Mouse (Mus musculus): ENCODE measurements around the gene Fam198b.

Fam198b gene

DNA sequence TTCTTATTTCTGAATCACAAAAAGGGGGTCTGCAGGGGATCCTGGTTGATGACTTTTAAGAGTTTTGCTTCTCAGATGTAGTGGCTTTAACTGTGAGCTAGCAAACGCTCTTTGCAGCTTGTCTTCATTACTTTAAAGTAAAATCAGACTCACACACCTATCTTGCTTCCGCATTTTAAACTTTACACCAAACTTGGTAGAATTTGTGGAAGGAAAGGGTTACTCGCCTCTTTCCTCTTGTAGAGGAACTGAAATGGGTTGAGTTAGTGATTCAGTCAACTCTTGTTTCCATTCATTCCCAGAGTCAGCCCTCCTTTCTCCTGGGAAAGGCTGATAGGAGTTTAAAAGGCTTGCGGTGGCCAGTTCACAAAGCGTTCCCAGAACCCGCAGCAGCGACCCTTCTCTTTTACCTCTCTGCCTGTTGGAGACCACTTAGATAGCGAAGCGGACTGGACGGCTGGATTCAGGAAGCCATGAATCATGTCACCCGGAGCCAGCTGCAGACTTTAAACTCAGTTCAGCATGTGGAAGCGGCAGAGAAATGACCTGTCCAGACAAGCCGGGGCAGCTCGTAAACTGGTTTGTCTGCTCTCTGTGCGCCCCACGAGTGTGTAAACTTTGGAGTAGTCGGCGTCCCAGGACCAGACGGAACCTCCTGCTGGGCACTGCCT, 1.5 kb downstream of the Fam198b start:
- peak; percentile 26 for DNase-seq (ENCODE audit: low read depth, low spot score)

DNA sequence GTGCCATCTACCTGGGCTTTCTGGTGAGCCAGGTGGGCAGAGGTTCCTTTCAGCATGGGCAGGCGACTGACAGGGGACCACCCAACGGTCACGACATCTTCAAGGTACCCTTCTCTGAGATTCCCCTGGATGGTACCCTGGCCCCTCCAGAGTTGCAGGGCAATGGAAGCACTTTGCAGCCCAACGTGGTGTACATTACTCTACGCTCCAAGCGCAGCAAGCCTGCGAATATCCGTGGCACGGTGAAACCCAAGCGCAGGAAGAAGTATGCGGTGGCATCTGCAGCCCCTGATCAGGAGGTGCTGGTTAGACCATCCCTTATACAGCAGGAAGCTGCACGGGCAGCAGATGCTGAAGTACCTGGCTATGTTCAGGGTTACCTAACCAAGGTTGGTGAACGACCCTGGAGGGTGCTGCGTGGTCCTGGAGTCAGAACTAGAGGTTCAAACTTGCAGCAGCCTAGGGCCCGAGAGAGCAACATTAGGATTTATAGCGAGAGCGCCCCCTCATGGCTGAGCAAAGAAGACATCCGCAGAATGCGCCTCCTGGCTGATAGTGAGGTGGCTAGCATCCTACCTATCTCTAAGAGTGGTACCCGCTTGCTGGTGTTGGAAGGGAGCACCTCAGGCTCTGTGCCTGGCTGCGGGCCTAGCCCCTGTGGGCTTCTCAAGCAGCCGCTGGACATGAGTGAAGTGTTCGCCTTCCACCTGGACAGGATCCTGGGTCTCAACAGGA, 2.2 kb downstream of the Fam198b start:
- peak; percentile 34 for DNase-seq (ENCODE audit: low read depth, low spot score)

DNA sequence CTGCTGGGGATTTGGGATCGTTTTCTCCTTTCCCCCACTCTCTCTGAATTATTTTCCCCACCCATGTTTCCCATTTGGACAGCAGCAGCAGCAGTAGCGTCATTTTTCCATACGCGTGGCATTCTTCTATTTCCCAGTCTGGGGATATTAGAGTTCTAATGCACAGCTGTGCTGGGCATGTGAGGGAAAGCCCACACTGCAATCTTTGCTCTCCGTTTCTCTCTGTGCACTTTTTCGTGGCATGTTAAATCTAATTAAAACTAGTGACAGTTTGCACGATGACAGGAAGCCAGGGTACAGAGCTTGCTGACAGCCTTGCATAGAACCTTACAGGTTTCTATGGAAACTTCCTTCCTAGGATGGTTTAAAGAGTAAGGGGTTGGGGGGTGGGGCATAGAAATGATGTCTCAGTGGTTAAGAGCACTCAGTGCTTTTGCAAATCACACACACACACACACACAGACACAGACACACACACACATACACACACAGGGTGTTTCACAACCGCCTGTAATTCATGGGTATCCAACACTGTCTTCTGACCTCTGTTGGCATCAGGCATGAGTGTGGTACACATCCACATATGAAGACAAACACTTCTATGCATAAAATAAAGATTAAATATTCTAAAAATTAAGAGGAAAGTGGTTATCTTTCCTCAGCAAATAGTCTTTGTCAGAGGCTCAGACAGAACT, 3.0 kb downstream of the Fam198b start:
- DNase-seq (ENCODE audit: low read depth, low spot score), result no peak

DNA sequence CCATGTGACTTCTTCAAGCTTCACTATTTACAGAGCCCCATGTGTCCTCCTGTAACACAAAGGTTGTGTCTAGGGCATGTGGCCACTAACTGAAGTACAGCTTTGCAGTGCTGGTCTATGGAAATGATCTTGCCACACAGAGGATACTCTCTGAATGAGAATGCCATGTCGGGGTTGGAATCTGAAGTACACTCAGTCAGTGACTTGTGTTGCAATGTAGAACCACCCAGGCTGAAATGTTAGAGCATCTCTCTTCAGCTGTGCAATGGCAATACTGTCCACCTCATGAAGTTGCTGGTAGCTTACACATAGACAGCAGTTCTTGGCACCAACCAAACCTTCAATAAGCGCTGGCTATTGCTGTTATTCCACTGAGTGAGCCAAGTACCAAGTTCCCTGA, 3.6 kb downstream of the Fam198b start:
- DNase-seq (ENCODE audit: low read depth, low spot score), result no peak

DNA sequence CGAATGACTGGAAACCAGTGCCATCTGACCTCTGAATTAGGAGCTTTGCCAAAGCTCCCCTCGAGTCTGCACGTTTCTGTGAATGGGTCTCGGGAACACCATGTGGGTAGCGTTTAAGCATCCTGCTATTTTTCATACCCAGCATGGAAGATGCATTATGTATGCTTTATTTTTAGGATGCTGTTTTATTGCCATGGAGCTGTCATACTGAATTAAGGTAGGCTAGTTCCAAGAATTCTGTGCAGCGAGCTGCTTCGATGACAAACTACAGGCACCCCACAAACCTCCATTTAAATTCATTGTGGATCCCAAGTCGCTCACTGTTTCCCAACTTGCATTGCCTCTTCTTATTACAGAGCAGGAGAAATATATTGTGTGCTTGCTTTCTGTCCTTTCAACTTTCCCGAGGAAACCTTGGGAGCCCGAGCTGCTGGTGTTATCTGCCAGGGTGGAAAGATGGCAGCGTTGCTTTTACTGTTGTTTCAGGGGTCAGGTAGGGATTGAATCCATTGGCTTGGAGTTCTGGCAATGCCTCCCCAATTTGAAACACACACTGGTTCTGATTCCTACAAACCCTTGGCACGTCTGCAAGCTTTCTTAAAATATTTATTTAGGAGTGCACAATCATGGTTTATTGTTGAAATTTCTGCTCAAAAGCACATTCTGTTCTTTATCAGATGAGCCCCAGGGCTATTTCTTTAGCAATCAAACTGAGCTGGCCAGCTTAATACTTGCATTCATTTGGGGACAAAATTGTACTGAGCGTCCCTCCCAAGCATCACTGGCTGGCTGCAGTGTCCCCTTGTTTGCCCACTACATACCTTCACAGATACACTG, 13.4 kb downstream of the Fam198b start:
- no peak for DNase-seq (ENCODE audit: low read depth, low spot score)

DNA sequence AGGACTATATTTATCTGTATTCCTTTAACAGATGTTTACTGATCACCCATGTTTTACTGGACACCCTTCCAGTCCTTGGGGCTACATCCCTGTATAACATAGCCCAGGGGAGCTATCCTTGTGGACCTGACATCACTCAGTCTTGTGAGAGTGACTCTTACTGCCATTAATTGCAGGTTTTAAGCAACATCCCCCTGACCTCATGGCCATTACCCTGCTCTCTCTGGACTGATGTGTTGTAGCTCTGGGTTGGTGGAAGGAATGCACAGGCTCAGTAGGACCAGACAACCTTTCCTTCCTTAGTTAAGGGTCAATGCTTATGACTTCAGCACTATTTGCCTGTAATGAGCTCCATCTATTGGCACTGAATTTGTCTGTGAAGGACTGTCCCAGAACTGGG, 14.2 kb downstream of the Fam198b start:
- DNase-seq (ENCODE audit: low read depth, low spot score), result no peak

DNA sequence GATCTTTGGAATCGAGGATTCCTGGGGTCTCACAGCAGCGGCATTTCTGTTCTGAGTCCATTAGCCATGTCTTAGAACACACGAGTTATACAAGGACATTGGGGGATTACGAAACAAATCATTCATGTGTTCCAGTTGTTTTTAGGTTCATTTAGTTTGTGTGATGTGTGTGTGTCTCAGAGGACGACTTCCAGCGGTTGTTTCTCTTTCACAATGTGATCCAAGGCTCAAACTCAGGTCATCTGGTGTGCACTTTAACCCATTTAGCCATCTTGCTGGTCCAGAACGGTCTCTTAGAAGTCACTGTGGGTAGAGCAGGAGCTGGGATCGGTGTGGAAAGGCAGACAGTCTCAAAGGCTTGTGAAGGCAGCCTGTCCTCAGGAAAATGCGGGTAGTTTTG, 15.6 kb downstream of the Fam198b start:
- DNase-seq (ENCODE audit: low read depth, low spot score), result no peak

DNA sequence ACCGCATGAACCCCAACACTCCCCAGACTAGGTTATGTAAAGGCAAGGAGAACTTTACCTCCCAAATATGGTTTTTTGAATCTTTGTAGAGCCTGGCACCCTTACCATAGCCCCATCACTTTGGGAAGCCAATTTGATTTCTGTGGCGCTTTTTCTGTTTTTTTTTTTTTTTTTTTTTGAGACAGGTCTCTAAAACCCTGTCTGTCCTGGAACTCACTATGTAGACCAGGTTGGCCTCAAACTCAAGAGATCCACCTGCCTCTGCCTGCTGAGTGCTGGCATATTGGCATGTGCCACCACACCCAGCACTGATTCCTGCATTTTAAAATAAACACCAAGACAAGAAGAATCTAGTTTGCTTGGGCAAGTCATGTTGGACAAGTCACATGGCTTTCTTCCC, 16.2 kb downstream of the Fam198b start:
- DNase-seq (ENCODE audit: low read depth, low spot score), result no peak

DNA sequence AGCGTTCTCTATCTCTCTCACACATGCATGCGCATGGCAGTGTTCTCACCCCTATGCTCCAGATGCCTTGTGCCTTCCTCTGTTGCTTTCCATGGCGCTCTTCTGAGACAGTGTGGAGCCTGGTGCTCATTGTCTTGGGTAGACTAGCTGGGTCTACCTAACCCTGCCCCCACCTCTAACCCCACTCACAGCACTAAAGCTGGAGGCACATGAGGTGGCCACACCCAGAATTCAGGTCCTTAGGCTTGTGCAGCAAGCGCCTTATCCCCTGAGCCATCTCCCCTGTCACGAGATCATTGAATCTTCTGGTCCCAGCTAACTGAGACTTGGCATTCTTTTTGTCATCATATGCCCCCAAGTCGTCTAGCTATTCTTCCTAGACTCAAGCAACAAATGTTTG, 17.0 kb downstream of the Fam198b start:
- no peak for DNase-seq (ENCODE audit: low read depth, low spot score)

DNA sequence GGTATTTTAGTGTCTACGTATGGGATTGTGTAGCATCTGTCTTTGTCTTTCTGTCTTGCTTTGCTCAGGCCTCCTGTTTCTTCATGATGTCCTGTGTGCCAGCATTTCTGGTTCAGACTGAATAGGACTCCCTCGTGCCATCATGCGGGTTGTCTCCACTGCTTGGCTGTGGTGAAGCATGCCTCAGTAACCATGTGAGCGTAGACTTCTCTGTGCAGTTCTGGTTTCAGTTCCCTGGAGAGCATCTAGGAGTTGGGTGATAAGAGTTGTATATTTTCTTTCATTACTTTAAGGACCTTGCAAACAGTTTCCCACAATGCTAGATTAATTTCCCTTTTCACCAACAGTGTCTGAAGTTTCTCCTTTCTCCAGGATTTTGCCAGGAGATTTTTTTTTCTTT, 17.4 kb downstream of the Fam198b start:
- no peak for DNase-seq (ENCODE audit: low read depth, low spot score)

DNA sequence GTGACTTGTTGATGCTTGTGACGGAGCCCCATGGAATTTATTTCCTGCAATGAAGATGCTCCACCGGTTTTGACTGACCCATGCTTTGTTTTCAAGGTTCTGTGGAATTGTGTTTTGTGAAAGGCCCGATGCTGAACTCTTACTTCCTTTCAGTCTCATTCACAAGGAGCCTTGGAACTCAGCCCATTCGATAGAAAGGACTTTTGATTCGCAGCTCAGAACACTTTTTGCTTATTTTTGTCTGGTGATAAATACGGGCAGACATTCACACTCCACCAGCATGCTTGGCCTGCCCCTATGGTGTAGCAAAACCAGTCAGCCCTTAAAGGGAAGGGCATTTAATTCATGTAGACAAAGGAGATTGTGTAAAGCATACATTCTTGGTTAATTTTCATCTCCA, 19.5 kb downstream of the Fam198b start:
- DNase-seq (ENCODE audit: low read depth, low spot score), result no peak

DNA sequence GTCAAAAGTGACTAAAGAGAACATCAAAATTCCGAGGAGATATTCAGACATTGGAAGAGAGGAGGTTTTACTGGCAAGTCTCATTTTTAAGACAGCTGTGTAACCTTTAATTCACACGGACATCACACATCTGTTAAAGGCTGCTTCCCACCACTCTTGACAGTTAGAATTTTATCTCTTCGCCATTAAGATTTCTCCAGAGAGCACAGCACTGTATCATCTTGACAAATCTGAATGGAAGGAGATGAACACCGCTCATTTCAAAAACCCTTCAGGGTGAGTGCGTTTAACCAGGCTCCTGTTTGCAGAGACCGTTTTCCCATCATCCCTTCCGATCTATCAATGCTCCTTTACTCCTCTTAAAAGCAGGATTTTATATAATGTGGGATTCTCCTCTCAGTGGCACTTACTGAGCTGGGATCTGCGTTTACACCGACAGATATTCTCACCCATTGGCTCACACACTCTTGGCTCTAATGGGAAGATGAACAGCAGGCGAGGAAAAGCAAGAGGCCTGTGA, 20.0 kb downstream of the Fam198b start:
- no peak for DNase-seq (ENCODE audit: low read depth, low spot score)

DNA sequence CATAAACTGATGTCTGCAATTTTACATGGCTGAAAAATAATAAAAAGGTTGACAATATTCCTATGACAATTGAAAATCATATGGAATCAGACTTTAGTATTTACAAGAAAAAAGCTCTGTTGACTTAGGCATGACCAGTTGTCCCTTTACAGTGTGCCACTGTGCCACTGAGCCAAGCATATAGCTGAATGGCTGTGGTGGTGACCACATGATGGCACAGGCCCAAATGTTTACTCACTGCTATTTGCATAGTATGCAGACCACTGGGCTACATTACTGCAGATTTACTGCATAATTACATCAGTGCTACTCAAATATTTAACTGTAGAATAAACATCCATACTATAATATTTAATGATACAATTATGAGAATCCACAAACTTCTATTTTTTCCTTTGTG, 21.1 kb downstream of the Fam198b start:
- DNase-seq (ENCODE audit: low read depth, low spot score), result no peak

DNA sequence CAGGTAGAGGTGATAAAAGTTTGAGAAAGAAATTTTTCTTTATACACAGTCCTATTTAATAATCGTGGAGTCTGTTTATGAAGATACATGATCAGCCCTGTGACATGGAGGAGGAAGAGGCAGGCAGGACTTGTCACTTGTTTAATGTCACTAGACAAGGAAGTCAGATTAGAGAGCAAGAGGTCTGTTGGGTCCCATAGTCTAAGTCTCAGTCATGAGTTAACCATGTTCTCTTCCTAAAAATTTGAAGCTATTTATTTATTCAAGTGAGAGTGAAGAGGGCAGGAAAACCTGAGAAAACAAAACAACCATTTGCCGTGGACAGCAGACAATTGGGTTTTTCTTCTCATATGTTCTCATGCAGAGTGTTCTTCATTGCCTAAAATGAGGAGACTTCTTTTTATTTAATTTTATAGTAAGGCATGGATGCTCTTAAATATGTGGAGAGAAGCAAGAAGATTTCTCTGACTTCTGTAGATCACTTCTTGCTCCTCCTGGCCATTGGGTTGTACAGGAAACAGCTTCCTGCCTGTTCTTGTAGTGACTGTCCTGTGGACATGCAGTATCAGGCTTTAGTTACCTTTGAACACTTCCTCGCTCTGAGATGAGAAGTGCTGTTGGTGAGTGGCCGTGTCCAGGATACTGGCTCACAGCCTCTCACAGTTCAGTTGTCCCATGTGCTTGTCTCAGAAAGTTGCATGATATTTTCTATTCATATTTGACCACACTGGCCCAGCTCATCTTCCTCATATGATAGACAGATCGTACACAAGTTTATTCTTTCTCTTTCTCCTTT, 22.1 kb downstream of the Fam198b start:
- DNase-seq (ENCODE audit: low read depth, low spot score), result no peak

DNA sequence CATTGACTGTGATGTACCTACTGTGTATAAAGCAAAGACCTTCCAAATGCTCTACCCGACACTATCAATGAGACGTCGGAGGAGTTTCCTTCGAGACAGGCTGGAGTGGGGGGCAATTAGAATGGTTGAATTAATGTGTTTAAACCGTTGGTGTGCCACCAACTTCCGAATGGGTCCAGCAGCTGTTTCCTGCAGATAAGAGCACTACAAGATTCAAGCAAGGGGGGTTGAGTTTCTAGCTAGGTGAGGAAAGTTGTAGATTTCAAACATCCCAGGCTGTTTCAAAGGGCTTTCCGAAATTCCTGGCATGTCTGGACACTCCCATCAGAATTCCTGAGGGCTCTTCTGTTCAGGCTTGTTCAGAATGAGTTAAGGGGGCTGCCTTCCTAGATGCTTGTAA, 22.9 kb downstream of the Fam198b start:
- peak; percentile 83 for DNase-seq (ENCODE audit: low read depth, low spot score)

DNA sequence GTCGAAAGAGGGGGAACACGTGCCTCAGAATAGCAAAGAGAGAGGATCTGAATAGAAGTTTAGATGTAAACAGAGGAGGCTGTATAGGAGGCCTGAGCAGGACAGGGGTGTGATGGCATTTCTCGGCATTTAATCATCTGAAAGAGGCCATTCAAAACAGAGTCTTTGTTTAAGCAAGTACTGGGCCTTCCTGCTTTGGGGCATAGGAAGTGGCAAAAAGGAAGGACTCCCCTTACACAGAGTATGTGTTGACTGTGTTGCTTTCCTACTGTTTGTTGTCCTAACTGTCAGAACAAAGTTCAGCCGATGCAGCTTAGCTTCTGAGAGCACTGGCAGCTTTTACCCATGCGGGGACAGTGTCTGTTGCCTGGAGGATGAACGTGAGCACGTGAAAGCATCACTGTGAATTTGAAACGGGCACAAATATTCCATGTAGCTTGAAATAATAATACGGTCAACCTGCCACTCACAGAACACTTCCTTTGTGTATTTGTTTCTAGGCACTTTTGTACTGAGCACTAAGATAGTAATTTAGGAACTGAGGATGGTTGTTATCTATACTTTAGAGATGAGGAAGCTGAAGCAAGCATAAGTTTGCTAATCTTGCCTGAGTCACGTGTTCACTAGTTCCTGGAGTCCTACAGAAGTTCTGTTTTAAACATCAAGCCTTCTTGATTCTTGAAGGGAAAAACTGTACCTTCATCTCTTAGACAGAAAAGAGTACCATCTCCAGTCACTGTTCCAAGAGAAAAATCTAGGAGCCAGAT, 26.2 kb downstream of the Fam198b start:
- no peak for DNase-seq (ENCODE audit: low read depth, low spot score)

DNA sequence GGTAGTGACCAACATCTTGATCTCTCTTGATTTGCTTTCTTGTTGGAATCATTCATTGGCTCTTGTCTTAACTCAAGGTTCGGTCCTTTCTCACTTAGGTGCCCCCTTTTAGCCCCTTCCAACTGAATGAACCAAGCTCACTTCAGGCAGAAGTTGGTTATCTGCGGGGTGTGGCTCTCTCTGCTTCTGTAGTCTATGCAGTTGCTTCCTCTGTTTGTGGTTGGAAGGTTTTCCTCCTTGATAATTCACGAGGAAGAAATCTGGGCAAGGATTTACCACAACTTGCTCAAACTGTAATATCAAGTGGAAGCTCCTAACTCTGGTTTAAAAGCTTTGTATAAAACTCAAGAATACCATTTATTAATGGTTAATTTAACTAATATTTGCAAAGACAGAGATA, 26.8 kb downstream of the Fam198b start:
- no peak for DNase-seq (ENCODE audit: low read depth, low spot score)

DNA sequence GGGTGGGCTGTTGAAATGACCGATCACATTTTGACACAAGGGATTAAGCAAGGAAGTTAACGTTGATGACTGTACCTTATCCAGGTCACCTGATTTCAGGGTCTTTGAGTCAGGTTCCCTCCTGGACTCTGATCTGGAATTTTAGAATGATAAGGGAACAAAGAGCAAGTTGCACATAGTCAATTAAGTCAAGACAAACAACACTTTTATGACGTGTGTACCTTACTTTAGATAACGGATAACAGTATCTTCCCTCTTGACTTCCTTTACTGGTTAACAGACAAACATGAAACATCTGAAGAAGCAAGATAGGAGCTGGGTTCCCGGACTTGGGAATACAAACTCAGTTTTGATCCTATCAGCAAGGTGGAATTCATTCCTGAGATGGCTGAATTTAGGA, 29.7 kb downstream of the Fam198b start:
- DNase-seq (ENCODE audit: low read depth, low spot score), result no peak

DNA sequence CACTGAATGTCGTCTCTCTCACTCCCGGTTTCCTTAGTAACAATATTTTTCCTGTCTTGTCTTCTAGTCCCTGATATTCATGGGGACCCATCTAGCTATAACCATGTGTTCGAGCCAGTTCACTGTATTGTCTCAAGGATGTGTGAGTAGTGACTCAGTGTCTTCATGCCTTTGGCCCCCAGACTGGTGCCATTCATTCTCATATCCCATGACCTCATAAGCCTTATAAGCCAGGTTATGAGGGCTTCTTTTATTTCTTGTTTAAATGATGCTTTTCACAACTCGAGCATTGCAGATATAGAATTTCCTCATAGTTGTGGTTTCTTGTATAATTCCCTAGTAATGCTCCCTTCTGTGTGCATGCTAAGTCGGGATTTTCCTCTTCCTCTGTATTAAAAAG, 31.9 kb downstream of the Fam198b start:
- no peak for DNase-seq (ENCODE audit: low read depth, low spot score)

DNA sequence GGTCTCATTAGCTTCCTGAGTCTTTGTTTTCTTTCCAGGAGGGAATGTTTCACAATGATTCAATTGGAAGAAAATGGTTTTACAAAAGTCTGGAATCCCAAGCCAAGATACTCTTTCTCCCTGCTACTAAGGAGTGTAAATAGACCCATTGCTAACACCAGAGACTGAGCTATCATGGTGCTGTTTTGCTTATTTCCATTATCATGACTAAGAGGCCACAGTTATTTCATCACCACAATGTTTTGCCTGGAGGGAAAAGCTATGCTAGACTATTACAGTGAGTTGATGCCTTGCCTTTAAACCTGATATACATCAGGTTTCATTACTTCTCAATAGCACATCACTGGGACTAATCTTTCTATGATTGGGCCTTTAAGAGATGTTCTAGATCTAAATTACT, 34.4 kb downstream of the Fam198b start:
- no peak for DNase-seq (ENCODE audit: low read depth, low spot score)

Data from R1 (cell line).